Mouse (Mus musculus) embryo, embryonic 11.5 days (tissue): ENCODE data around the gene Tenm3.

Experiments used
- DNase-seq: peaks from one replicate; pipeline ENCODE4 v3.0.0-alpha.2; 2012; ENCODE audit warnings: low read depth, low spot score

Gene Tenm3

GRCm38 (mm10) chr8:48591818-48592217 is 251.9 kb downstream of the Tenm3 start:
- no peak for DNase-seq

DNA sequence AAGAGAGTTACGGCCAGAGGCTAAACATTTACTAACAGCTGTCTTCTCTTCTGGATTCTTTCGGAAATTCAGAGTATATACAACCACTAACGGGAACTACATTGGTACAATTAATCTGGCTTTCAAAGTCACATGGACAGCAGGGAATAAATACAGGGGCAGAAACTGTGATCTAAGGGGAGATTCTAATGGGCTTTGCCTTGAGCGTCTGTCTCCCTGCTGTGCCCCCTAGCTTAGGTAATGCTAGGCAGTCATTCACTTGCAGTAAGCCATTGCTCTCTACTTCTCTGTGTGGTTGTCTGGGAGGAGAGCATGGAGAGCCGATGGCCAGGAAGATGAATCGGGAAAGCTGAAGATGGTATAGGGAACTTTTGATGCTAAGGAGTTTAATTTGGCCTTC is 264.0 kb downstream of the Tenm3 start:
- DNase-seq: no peak

DNA sequence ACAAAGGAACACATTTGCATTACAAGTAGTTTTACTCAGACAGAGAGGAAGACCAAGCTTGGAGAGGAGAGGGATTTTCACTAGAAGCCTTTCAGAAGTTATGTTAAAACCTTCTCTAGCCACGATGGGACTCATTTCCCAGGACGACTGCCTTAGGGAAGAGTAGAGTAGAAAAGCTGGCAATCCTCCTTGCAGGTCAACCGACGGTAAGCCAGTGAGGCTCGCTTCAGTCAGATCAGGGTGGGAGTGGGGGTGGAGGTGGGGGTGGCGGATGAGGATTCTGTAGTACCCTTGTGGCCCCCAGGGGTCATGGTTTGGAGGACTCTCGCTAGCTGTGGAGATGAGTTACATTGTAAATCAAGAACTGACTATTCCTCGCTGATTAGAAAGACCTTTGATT is 264.6 kb downstream of the Tenm3 start:
- DNase-seq: no peak

DNA sequence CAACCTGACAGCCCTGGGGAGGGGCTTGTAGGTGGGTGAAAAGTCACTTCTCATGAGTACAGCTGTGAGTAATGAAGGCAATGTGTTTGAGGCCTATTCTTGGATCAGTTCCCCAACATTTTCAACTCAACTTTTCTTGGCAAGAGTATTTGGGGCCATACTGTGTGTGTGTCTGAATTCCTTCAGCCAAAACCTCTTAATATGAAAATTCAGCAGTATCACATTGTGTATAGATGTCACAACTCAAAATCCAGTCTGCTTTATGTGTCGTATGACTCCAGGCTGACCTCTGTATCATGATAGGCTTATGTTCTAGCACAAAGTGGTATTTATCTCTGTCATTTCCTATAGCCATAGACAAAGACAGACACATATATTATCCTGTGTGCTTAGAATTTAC is 270.8 kb downstream of the Tenm3 start:
- no peak for DNase-seq

GRCm38 (mm10) chr8:48572345-48572744 is 271.4 kb downstream of the Tenm3 start:
- no peak for DNase-seq

- no peak for DNase-seq
Observed at GRCm38 (mm10) chr8:48568608-48569007, 275.1 kb downstream of the Tenm3 start.

DNA sequence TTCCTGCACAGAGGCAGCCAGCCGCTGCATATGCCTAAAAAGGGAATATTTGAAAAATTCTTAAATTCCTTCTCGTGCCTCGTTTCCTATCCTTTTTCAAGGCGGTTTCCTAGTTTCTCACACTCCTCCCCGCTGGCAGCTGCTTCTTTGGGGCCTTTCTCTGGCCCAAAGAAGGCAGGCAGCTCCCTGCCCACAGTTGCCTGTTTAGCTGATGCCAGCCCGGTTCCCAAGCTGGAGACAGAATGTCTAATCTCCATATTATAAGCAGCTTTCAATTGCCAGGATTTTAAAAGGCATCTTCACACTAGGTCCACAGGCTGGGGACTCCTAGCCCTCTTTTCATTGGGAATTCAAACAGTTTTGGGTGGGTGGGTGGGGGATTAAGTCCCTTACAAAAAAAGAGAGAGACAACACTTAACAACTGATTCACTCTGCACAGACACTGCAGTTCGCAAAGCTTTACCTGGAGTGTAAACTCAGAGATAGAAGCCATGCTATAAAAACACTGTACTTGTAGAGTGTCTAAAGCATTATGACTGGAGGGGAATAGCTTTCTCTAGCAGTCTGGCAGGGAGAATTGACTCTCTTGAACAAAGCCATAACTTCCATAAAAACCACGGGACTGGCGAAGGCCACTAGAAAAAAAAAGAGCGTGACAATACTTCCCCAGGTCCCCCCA is 275.7 kb downstream of the Tenm3 start:
- no peak for DNase-seq

GRCm38 (mm10) chr8:48560227-48560626 is 283.5 kb downstream of the Tenm3 start:
- no peak for DNase-seq

GRCm38 (mm10) chr8:48555546-48556141 is 288.1 kb downstream of the Tenm3 start:
- peak; percentile 56 for DNase-seq

DNA sequence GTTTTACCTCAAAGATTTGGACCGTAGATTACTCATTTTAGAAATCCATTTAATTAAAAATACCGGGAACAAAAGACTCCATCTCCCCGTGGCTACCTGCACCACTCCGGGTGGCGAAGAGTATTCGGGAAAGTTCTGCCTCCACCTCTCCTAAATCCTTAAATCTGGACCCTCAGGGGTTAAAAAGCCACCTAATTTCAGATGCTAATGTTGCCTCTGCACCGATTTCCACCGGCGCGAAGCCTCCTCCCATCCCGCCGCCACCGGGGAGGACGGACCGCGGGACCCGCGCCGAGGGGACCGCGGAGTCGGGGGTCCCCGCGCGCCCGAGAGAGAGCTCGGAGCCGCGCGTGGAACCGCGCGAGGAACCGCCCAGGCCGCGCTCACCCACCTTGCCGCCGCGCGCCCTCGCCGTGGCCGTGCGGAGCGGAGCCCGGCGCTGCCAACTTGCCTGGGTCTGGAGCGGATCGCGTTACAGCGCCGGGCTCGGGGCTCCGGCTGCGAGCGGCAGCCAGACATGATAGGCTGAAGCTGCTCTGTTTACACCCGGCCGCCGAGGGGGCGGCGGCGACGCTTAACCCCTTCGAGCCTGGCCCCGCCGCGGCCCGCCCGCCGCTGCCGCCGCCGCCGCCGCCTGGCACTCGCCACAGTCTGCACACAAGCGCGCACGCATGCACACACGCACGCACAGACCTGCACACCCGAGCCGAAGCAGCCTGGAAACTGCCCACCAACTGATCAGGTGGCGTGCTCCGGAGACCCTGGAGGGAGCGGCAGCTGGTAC is 288.8 kb downstream of the Tenm3 start:
- peak; percentile 85 for DNase-seq

GRCm38 (mm10) chr8:48553791-48554288 is 289.9 kb downstream of the Tenm3 start:
- DNase-seq: no peak

- DNase-seq: no peak
Observed at GRCm38 (mm10) chr8:48552306-48552705, 291.4 kb downstream of the Tenm3 start.

DNA sequence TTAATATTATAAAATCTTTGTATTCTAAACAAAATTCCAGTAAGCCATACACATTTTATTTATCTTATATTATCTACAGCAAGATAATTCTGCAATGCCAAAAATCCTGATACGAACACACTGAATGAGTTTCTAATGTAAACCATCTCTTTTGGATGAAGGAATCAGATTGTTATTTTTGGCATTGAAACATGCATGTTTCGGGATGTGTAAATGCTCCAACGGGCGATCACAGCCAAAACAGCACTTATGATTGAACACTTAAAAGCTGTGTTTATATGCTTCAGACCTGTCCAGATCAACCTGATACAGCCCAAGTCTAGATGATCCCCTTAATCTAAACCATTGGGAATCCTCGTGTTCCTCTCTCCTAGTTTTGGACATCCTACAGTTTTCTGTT is 292.4 kb downstream of the Tenm3 start:
- no peak for DNase-seq

DNA sequence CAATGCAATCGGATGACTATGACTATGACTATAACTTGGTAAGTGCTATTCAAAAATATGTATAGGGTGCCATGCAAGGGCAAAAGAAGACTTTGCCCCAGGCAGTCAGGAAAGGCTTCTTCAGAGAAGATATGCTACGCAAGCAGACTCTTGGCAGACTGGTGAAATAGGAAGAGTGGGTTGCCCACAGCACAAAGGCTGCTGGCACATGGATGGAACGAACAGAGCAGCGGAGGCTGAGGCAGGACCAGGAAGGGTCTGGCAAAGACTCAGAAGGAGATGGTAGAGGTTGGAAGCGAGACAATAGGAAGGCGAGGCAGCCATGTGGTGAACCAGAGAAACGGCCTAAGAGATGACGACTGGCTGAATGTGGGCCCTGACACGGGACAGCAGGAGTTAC is 294.8 kb downstream of the Tenm3 start:
- DNase-seq: no peak

DNA sequence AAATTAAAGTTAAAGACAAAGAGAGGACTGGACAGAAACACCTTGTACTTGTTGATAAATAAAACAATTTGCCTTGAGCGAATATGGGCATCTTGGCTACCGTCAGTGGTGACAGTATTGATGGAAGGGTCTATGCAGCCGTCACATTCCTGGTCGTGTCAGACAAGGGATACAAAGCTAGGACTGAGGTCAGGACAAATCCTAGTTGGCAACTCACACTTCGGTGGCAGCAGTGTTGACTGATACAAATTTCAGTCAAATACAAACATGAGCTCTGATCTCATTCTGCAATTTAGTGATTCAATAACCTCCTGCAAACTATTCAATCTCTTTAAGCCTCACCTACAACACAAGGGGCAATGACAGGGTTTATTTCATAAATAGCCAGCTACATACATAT is 298.1 kb downstream of the Tenm3 start:
- no peak for DNase-seq

DNA sequence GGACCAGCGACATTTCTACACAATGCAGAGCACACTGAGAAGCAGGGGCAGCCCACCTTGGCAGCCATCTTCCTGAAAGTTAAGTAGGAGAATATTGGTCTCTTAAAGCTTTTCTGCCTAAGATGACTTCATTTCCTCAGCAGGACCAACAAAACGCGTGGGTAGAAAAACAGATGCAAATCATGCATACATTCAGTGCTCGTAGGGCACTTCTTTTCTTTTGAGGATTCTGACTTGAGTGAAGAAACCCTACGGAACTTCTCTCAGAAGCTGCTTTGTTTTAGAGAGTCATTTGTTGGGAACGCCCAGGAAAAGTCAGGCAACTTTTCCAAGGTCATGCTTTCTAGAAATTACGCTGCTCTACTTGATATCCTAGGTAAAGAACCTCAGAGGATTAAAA is 298.9 kb downstream of the Tenm3 start:
- no peak for DNase-seq

GRCm38 (mm10) chr8:48542141-48542540 is 301.6 kb downstream of the Tenm3 start:
- no peak for DNase-seq

DNA sequence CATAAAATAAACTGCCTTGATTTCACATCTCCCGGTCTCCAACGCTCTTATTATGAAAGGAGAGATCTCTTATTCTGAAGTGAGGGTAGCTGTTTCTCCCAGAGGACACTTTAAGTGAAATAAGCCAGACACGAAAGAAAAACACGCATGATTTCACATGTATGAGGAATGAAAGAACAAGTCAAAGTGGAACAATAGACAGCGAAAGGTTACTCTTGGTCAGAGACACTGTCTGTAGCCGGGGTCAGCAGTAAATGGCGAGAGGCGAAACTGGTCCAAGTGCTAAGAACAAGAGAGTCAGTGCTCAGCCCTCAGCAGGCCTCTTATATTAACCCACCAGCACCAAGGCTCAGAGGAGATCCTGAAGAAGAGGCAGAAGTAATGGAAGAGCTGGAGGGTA is 302.9 kb downstream of the Tenm3 start:
- DNase-seq: no peak

DNA sequence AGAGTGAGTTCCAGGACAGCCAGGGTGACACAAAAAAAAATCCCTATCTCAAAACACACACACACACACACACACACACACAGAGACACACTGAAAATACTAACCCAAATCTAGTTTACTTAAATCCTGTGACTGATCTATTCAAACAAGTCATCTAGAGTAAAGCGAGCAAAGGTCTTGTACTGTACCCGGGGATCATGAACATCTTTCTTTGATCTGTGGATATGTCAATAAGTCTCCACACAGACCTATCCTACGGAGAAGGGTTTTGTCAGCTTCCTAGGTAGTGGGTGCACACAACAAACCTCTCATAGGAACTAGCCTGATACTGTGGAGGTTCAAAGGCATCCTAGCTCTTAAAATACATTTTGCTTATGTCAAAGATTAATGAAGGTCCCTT is 307.9 kb downstream of the Tenm3 start:
- DNase-seq: no peak

- no peak for DNase-seq
Observed at GRCm38 (mm10) chr8:48531795-48532194, 312.0 kb downstream of the Tenm3 start.

DNA sequence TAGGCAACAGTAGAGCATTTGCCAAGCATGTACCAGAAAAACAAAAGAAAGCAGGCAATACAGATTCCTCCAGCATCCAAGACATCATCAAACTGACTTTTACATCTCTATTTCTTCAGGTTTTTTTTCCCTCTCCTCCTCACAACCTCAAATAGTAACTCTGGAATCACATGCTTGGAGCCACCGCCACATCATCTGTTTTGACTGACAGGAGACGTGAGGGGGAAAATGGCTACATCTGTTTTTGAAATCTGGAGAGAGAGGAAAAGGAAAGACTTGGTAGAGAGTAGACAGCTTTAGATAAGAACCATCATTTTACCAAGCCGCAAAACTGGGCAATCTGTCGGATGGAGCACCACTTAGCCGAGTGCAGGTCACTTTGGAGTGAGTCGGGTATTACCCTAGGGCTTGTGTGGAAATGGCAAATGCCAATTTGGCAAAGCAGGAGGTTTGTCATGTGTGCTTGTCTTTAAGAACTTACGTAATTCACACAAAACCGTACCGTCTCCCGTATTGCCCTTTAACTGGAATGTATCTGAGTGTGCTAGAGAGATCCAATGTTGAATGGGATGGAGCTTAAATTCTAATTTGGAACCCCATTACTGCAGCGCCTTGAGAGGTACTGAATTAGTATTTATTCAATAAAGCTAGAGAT is 312.7 kb downstream of the Tenm3 start:
- DNase-seq: no peak

DNA sequence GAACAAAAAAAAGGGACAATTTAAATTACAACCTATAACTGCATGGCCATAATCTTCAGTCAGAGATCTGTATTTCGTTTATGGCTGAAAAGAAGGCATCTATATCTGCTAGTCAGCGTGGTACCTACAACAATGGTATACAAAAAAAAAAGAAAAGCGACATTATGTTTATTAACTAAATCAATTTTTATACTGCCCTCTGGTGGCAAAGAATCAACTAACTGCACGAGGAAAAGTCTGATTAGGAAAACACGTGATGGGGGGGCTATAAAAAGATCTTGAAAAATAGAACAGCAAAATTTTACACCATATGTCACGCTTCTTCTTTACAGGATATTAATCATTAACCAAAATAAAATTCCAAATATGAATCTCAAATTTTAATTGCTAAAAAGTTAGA is 316.3 kb downstream of the Tenm3 start:
- DNase-seq: no peak
